Mouse (Mus musculus) CH12.LX (cell line): Measurements from ENCODE around the gene Mocs3.

Experiments
- BHLHE40 ChIP-seq: IDR thresholded peaks from 2 replicates; pipeline ENCODE4 v1.6.1; 2011; ENCODE audit warnings: mild to moderate bottlenecking, low read depth, low read length, improper control_type of control experiment
- CTCF ChIP-seq, 2 experiments: IDR thresholded peaks in 1 of 2; conservative IDR thresholded peaks in 1 of 2; 2 replicates each; pipeline ENCODE4 v1.5.1; 2011 to 2012; ENCODE audit warnings: low read depth in 2 of 2, low read length in 2 of 2, improper control_type of control experiment in 1 of 2, inconsistent platforms in 1 of 2, mild to moderate bottlenecking in 1 of 2, moderate library complexity in 1 of 2
- EP300 ChIP-seq: IDR thresholded peaks from 2 replicates; pipeline ENCODE4 v1.6.1; 2011; ENCODE audit warnings: low read length, improper control_type of control experiment
- ETS1 ChIP-seq: conservative IDR thresholded peaks from 2 replicates; pipeline ENCODE4 v1.6.1; 2012; ENCODE audit warnings: low read depth, mild to moderate bottlenecking, inconsistent platforms, low read length, improper control_type of control experiment, moderate library complexity
- HCFC1 ChIP-seq: IDR thresholded peaks from 2 replicates; pipeline ENCODE4 v1.6.1; 2012; ENCODE audit warnings: low read depth, mild to moderate bottlenecking, inconsistent platforms, low read length, improper control_type of control experiment
- IRF4 ChIP-seq: IDR thresholded peaks from 2 replicates; pipeline ENCODE4 v1.6.1; 2014; ENCODE audit warnings: low read depth, mild to moderate bottlenecking, inconsistent platforms, low read length, improper control_type of control experiment
- KAT2A ChIP-seq: IDR thresholded peaks from 2 replicates; pipeline ENCODE4 v1.6.1; 2012; ENCODE audit warnings: low read length, improper control_type of control experiment, inconsistent platforms; ENCODE audit not compliant: insufficient replicate concordance
- MAX ChIP-seq: IDR thresholded peaks from 2 replicates; pipeline ENCODE4 v1.6.1; 2011; ENCODE audit warnings: low read length, improper control_type of control experiment
- MXI1 ChIP-seq: IDR thresholded peaks from 2 replicates; pipeline ENCODE4 v1.6.1; 2011; ENCODE audit warnings: mild to moderate bottlenecking, low read depth, low read length, improper control_type of control experiment
- PAX5 ChIP-seq: IDR thresholded peaks from 2 replicates; pipeline ENCODE4 v1.6.1; 2012; ENCODE audit warnings: low read length, inconsistent platforms, mixed read lengths
- POLR2A ChIP-seq: IDR thresholded peaks from 2 replicates; pipeline ENCODE4 v1.6.1; 2011; ENCODE audit warnings: low read depth, mild to moderate bottlenecking, improper control_type of control experiment, low read length
- RCOR1 ChIP-seq: conservative IDR thresholded peaks from 2 replicates; pipeline ENCODE4 v1.6.1; 2012; ENCODE audit warnings: low read depth, mild to moderate bottlenecking, inconsistent platforms, low read length, improper control_type of control experiment
- SIN3A ChIP-seq: IDR thresholded peaks from 2 replicates; pipeline ENCODE4 v1.6.1; 2012; ENCODE audit warnings: low read length, improper control_type of control experiment, inconsistent platforms
- UBTF ChIP-seq: IDR thresholded peaks from 2 replicates; pipeline ENCODE4 v1.6.1; 2012; ENCODE audit warnings: low read depth, mild to moderate bottlenecking, inconsistent platforms, low read length, improper control_type of control experiment, moderate library complexity

GRCm38 (mm10) chr2:168280729-168281581 is 50.5 kb downstream of the Mocs3 start:
- no peak for TF ChIP-seq PAX5
- no peak for TF ChIP-seq POLR2A
- no peak for TF ChIP-seq KAT2A
- no peak for TF ChIP-seq CTCF (conservative IDR thresholded peaks at IDR 0.05 in 1 of 2, IDR thresholded peaks at IDR 0.05 in 1 of 2; ENCODE audit: low read depth in 2 of 2, low read length in 2 of 2)
- TF ChIP-seq RCOR1 = no peak
- no peak for TF ChIP-seq MAX
- no peak for TF ChIP-seq EP300
- TF ChIP-seq SIN3A = no peak
- TF ChIP-seq UBTF = no peak
- TF ChIP-seq BHLHE40 = no peak
- no peak for TF ChIP-seq HCFC1
- no peak for TF ChIP-seq ETS1
- TF ChIP-seq IRF4 = no peak
- no peak for TF ChIP-seq MXI1
